Mouse (Mus musculus): Measurements from ENCODE around the gene Lamtor3. TPM values are rescaled to one million over a fixed set of nuclear protein-coding genes. Genes with fewer than 3 reads are reported as not detected.

Lamtor3 gene
- total RNA-seq, 2 experiments from 2014 or later = 92.8 to 96.6 TPM

Other genes starting within 250 kb of the Lamtor3 start
- not detected for gene Gm21962, start 247.0 kb upstream of the Lamtor3 start, total RNA-seq (2021)
- gene H2afz, start 54.0 kb upstream of the Lamtor3 start, total RNA-seq (2021) = 10 to 100 TPM; 58.3 to 61.6 TPM
- gene Dnajb14, start 50.8 kb upstream of the Lamtor3 start, total RNA-seq (2021) = 10 to 100 TPM; 10.7 to 10.8 TPM
- gene Dapp1, start 63.0 kb downstream of the Lamtor3 start, total RNA-seq (2021) = 1 to 10 TPM; 4.1 to 5.3 TPM
- 10 to 100 TPM; 62.6 to 64.4 TPM for gene 1110002E22Rik, start 146.5 kb downstream of the Lamtor3 start, total RNA-seq (2021)
- gene Gm5105, start 148.9 kb downstream of the Lamtor3 start, total RNA-seq (2021) = 1 to 10 TPM; 1.3 to 1.8 TPM
- 1 to 10 TPM; 2.3 to 2.5 TPM for gene Trmt10a, start 224.9 kb downstream of the Lamtor3 start, total RNA-seq (2021)
- gene Mttp, start 226.5 kb downstream of the Lamtor3 start, total RNA-seq (2021) = 1 to 10 TPM; 4.8 to 5.9 TPM

All from heart, postnatal 25 days (tissue).